Mouse (Mus musculus) small intestine, adult 2 months (tissue): Measurements from ENCODE around the gene Chchd4.

ENCODE experiments used
- CTCF ChIP-seq: fragments of 200-500 bp; IDR thresholded peaks from 2 replicates; pipeline ENCODE4 v1.5.1; 2012; ENCODE audit warnings: low read depth, mild to moderate bottlenecking, control low read depth, inconsistent platforms, low read length, moderate library complexity, mixed read lengths; ENCODE audit not compliant: insufficient replicate concordance, insufficient read length; ENCODE audit errors: extremely low read depth
- POLR2A ChIP-seq: fragments of 200-500 bp; IDR thresholded peaks from 2 replicates; pipeline ENCODE4 v1.6.1; 2012; ENCODE audit warnings: low read depth, mild to moderate bottlenecking, control low read depth, inconsistent platforms, low read length, moderate library complexity

GRCm38 (mm10) chr6:91503302-91503701 is 30.0 kb upstream of the Chchd4 start:
- no peak for TF ChIP-seq CTCF
- no peak for TF ChIP-seq POLR2A
